In the genomic region with DNA sequence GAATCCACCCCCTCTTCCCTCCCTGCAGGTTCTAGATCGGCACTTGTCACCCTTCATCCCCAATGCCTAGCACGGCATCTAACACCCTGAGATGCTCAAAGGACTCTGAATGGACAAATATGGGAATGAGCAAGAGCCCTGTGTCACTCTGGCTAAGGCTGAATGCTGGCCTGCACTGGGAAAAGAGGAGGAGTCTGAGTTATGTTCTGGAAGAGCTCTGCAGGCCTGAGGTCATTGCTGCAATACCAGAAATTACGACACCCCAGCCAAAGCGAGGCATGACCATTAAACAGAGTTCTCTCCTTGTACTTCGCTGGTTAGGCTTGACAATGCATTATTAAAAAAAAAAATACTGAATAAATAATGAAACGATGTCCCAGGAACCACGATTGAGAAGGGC, we compare ENCODE assay signal across 9 mouse cellular contexts.
DNase-seq lines count a peak whose midpoint lies in the region; ATAC-seq and TF ChIP-seq lines count a peak whose summit lies in the region.
"Had no signal": no experiment of that assay in that cellular context is flagged by ENCODE, and none has a peak within 500 bp of the region (broad histone marks: within the 10 kb centered on the region; RNA-seq: fewer than 3 reads in every experiment).

No protein-coding gene starts in this region.

- H3K9me3 ChIP-seq in kidney, embryonic 16.5 days (ENCODE audit: low read length): no peaks in the 10 kb centered on the region
- H3K9me3 ChIP-seq: neural tube, embryonic 13.5 days had no signal

- peak overlapping the region; percentile 78 for H3K27ac ChIP-seq in gastrocnemius, adult 2 months
- H3K27ac ChIP-seq in kidney, embryonic 16.5 days (ENCODE audit: low read length): peak overlapping the region; percentile 67; the same call in 1 of the 2 replicates
- H3K27ac ChIP-seq: neural tube, embryonic 13.5 days had no signal

- H3K9ac ChIP-seq in kidney, embryonic 16.5 days (replicated peaks; ENCODE audit: low read length): no peak overlapping the region
- H3K9ac ChIP-seq: neural tube, embryonic 13.5 days had no signal

- TF ChIP-seq CTCF in gastrocnemius, adult 2 months (IDR thresholded peaks at IDR 0.05): no peak

- peak; percentile 71 for DNase-seq in adrenal gland, adult 8-10 months
- peak; percentile 68 for DNase-seq in gastrocnemius, adult 2 months
- peak; percentile 66 to 77 for DNase-seq in lung, postnatal 4 days
- DNase-seq in left cerebral cortex, postnatal 25 days (ENCODE audit: low spot score in 2 of 2): no peak
- DNase-seq in natural killer cell, adult 2 months (ENCODE audit: low spot score in 2 of 2): no peak
- DNase-seq: cerebellum, postnatal 25 days had no signal

- WGBS in kidney, embryonic 16.5 days: 62% methylated on average over 7 of the region's 7 CpGs

- H3K4me1 ChIP-seq in kidney, embryonic 16.5 days (ENCODE audit: insufficient read depth, low read length): peaks cover 10% of the 10 kb centered on the region; the same call in 1 of the 2 replicates
- H3K4me1 ChIP-seq: neural tube, embryonic 13.5 days had no signal

- no peaks in the 10 kb centered on the region for H3K27me3 ChIP-seq in kidney, embryonic 16.5 days (ENCODE audit: insufficient read depth, low read length)
- H3K27me3 ChIP-seq: neural tube, embryonic 13.5 days had no signal

- no peak; the same call in 1 of the 2 replicates for ATAC-seq in kidney, embryonic 16.5 days (ENCODE audit: low FRiP score, low TSS enrichment)
- ATAC-seq in erythroblast, adult 5-6 weeks (replicated peaks; ENCODE audit: low FRiP score, poor library complexity, severe bottlenecking): no peak

- intact Hi-C loops in gastrocnemius, adult 2 months (cut with DNase I): no loop called here
- intact Hi-C loops in left cerebral cortex, postnatal 25 days (cut with DNase I): no loop called here

- H3K4me2 ChIP-seq in kidney, embryonic 16.5 days (replicated peaks; ENCODE audit: low read depth, low read length): no peak overlapping the region
- H3K4me2 ChIP-seq: neural tube, embryonic 13.5 days had no signal

- no peak overlapping the region for H3K4me3 ChIP-seq in gastrocnemius, adult 2 months
- no peak overlapping the region for H3K4me3 ChIP-seq in kidney, embryonic 16.5 days (ENCODE audit: low read length)
- H3K4me3 ChIP-seq: neural tube, embryonic 13.5 days had no signal

- no peaks in the 10 kb centered on the region for H3K36me3 ChIP-seq in kidney, embryonic 16.5 days (ENCODE audit: insufficient read depth, low read length)
- H3K36me3 ChIP-seq: neural tube, embryonic 13.5 days had no signal

Comparison
In these comparisons a context has a peak if more than half of its experiments do, and no peak if none do; other contexts are left out.
1. DNase-seq: peak in adrenal gland, adult 8-10 months (single experiment), gastrocnemius, adult 2 months (single experiment) and lung, postnatal 4 days (2 of 2); none in left cerebral cortex, postnatal 25 days (0 of 2) and natural killer cell, adult 2 months (0 of 2).